Mouse (Mus musculus) lung, postnatal 0 days (tissue): ENCODE results near the gene Dph1. TPM values are rescaled to one million over a fixed set of nuclear protein-coding genes. Genes with fewer than 3 reads are reported as not detected.
A peak's percentile ranks its signal among the peaks of the same experiment; 100 is the strongest.

Experiments
- ATAC-seq: fragments of 200-750 bp; cut with Nextera tagmentation; 2 replicates; pipeline ENCODE4 v1.8.0; 2017; ENCODE audit warnings: moderate library complexity
- DNase-seq: peaks from one replicate; pipeline ENCODE4 v3.0.0-alpha.2; 2016; ENCODE audit warnings: low spot score
- H3K27ac ChIP-seq: fragments of 300-500 bp; sonication (generic); 2 replicates; pipeline ENCODE4 v1.5.1; 2014; ENCODE audit warnings: antibody characterized with exemption, mild to moderate bottlenecking, low read length, mixed read lengths
- H3K27me3 ChIP-seq: fragments of 300-500 bp; sonication (generic); replicated peaks from 2 replicates; pipeline ENCODE4 v1.6.1; 2014; ENCODE audit warnings: low read length, mixed read lengths; ENCODE audit not compliant: insufficient read depth
- H3K36me3 ChIP-seq: fragments of 300-500 bp; sonication (generic); 2 replicates; pipeline ENCODE4 v1.6.1; 2014; ENCODE audit warnings: low read length, mixed read lengths; ENCODE audit not compliant: insufficient read depth
- H3K4me1 ChIP-seq: fragments of 300-500 bp; sonication (generic); 2 replicates; pipeline ENCODE4 v1.6.1; 2014; ENCODE audit warnings: antibody characterized with exemption, low read depth, low read length, mixed read lengths; ENCODE audit not compliant: insufficient read depth
- H3K4me2 ChIP-seq: fragments of 300-500 bp; sonication (generic); replicated peaks from 2 replicates; pipeline ENCODE4 v1.6.1; 2014; ENCODE audit warnings: low read depth, mild to moderate bottlenecking, low read length, moderate library complexity, mixed read lengths
- H3K4me3 ChIP-seq: fragments of 300-500 bp; sonication (generic); 2 replicates; pipeline ENCODE4 v1.5.1; 2014; ENCODE audit warnings: low read depth, low read length
- H3K9ac ChIP-seq: fragments of 300-500 bp; sonication (generic); replicated peaks from 2 replicates; pipeline ENCODE4 v1.6.1; 2014; ENCODE audit warnings: low read depth, mild to moderate bottlenecking
- H3K9me3 ChIP-seq: fragments of 300-500 bp; sonication (generic); 2 replicates; pipeline ENCODE4 v1.6.1; 2016; ENCODE audit warnings: low read length, mixed read lengths
- CTCF ChIP-seq: IDR thresholded peaks from 2 replicates; pipeline ENCODE4 v1.5.1; 2016; ENCODE audit warnings: antibody characterized with exemption, mild to moderate bottlenecking
- EP300 ChIP-seq: IDR thresholded peaks from 2 replicates; pipeline ENCODE4 v1.6.1; 2016; ENCODE audit warnings: antibody characterized with exemption, mild to moderate bottlenecking, control low read depth
- WGBS: fragments of 180-500 bp; shearing (Covaris S2); extraction: QIAGEN DNeasy Blood & Tissue Kit; methylation state at CpG from one replicate; pipeline ENCODE4 v1.1.7; 2014; 5-methylcytosine and 5-hydroxymethylcytosine counted together
- polyA plus RNA-seq: library from polyadenylated mRNA; unstranded; fragments of >200 nt; fragmentation: Nextera tagmentation; extraction: Ambion mirVana; gene quantifications from 2 replicates; pipeline ENCODE4 v1.2.1, GENCODE M21; 2015

Gene Dph1
- polyA plus RNA-seq, 1 experiment from 2014 or later, result 14.8 TPM

GRCm38 (mm10) chr11:75158432-75158831 lies 32.6 kb downstream of the Dph1 start:
- ATAC-seq (peak; percentile 9; the same call in 1 of the 2 replicates), DNase-seq (peak; percentile 68)
- H3K4me2 ChIP-seq, result no peak overlapping the region
- no peak for TF ChIP-seq EP300
- no peak for TF ChIP-seq CTCF
- H3K9me3 ChIP-seq, result no peaks in the 10 kb centered on the region
- 0 out of 2 replicates have a peak overlapping the region, but pooled peaks have one; percentile 33 for H3K27ac ChIP-seq
- H3K4me3 ChIP-seq, result no peak overlapping the region
- peaks cover 12% of the 10 kb centered on the region; the same call in 1 of the 2 replicates for H3K4me1 ChIP-seq
- WGBS, result 67% methylated on average over 14 of the region's 14 CpGs
- H3K27me3 ChIP-seq, result no peaks in the 10 kb centered on the region
- H3K36me3 ChIP-seq, result peaks cover 13% of the 10 kb centered on the region
- H3K9ac ChIP-seq, result no peak overlapping the region

DNA sequence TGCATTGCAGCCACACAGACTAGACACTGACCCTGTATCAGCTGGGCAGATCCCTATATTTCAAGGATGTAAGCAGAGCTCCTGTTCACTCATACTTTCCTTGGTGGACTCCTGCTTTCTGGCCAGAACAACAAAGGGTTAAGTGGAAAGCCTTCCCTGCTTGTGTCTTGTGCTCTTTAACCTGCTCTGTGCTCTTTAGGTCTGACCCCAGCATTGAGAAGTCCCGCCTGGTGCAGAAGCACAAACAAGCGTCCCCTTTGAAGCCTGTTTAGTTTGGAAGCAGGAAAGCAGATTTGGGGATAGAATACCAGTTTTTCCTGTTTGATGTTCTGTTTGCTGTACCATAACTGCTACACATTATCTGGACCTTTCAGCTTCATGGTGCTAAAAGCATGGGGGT lies 33.1 kb downstream of the Dph1 start:
- Histone ChIP-seq H3K36me3 (peaks cover 9% of the 10 kb centered on the region), H3K27me3 (no peaks in the 10 kb centered on the region), H3K9ac (no peak overlapping the region), H3K4me3 (no peak overlapping the region), H3K27ac (no peak overlapping the region), H3K4me1 (peaks cover 15% of the 10 kb centered on the region; the same call in 1 of the 2 replicates), H3K9me3 (no peaks in the 10 kb centered on the region), H3K4me2 (no peak overlapping the region)
- DNase-seq, result no peak
- 32% methylated on average over 2 of the region's 2 CpGs for WGBS
- ATAC-seq, result no peak
- TF ChIP-seq CTCF (no peak), EP300 (no peak)

- WGBS, result 36% methylated on average over 4 of the region's 4 CpGs
- Histone ChIP-seq H3K27me3 (no peaks in the 10 kb centered on the region), H3K27ac (0 out of 2 replicates have a peak overlapping the region, but pooled peaks have one; percentile 35), H3K4me3 (no peak overlapping the region), H3K9ac (no peak overlapping the region), H3K9me3 (no peaks in the 10 kb centered on the region), H3K36me3 (0 out of 2 replicates have a peak, but pooled peaks cover 5% of the 10 kb centered on the region), H3K4me2 (no peak overlapping the region), H3K4me1 (peaks cover 15% of the 10 kb centered on the region; the same call in 1 of the 2 replicates)
- no peak for ATAC-seq
- no peak for DNase-seq
- no peak for TF ChIP-seq CTCF
- no peak for TF ChIP-seq EP300
Measured at GRCm38 (mm10) chr11:75157037-75157436, 34.0 kb downstream of the Dph1 start.

- no peak for ATAC-seq
Measured at GRCm38 (mm10) chr11:75156416-75156815, 34.6 kb downstream of the Dph1 start.

GRCm38 (mm10) chr11:75155985-75156384 lies 35.1 kb downstream of the Dph1 start:
- no peak overlapping the region for H3K9ac ChIP-seq

More at GRCm38 (mm10) chr11:75156416-75156815, 34.6 kb downstream of the Dph1 start:
- DNase-seq, result peak; percentile 57
- 32% methylated on average over 5 of the region's 5 CpGs for WGBS
- Histone ChIP-seq H3K9me3 (no peaks in the 10 kb centered on the region), H3K4me3 (no peak overlapping the region), H3K9ac (no peak overlapping the region), H3K27ac (peak overlapping the region; percentile 52; the same call in 1 of the 2 replicates), H3K4me2 (no peak overlapping the region), H3K4me1 (peaks cover 15% of the 10 kb centered on the region; the same call in 1 of the 2 replicates), H3K27me3 (no peaks in the 10 kb centered on the region), H3K36me3 (0 out of 2 replicates have a peak, but pooled peaks cover 5% of the 10 kb centered on the region)
- TF ChIP-seq EP300 (no peak), CTCF (no peak)

GRCm38 (mm10) chr11:75154053-75154585 lies 36.9 kb downstream of the Dph1 start:
- Histone ChIP-seq H3K4me2 (no peak overlapping the region), H3K4me3 (no peak overlapping the region), H3K27me3 (no peaks in the 10 kb centered on the region), H3K4me1 (peaks cover 15% of the 10 kb centered on the region; the same call in 1 of the 2 replicates), H3K27ac (0 out of 2 replicates have a peak overlapping the region, but pooled peaks have one; percentile 16), H3K9me3 (no peaks in the 10 kb centered on the region), H3K36me3 (no peaks in the 10 kb centered on the region), H3K9ac (no peak overlapping the region)
- ATAC-seq (no peak), DNase-seq (peak; percentile 49)
- 59% methylated on average over 6 of the region's 6 CpGs for WGBS
- no peak for TF ChIP-seq EP300
- peak; percentile 42 for TF ChIP-seq CTCF

More at GRCm38 (mm10) chr11:75155985-75156384, 35.1 kb downstream of the Dph1 start:
- Histone ChIP-seq H3K27me3 (no peaks in the 10 kb centered on the region), H3K9me3 (no peaks in the 10 kb centered on the region), H3K27ac (peak overlapping the region; percentile 52; the same call in 1 of the 2 replicates), H3K36me3 (0 out of 2 replicates have a peak, but pooled peaks cover 5% of the 10 kb centered on the region), H3K4me1 (peaks cover 15% of the 10 kb centered on the region; the same call in 1 of the 2 replicates), H3K4me3 (no peak overlapping the region), H3K4me2 (no peak overlapping the region)
- whole genome bisulfite sequencing, result 37% methylated on average over 6 of the region's 6 CpGs
- DNase-seq (no peak), ATAC-seq (no peak)
- TF ChIP-seq CTCF (no peak), EP300 (no peak)
